ENCODE assay signal across 18 mouse cellular contexts in genomic region chr4:117852152-117852868, GRCm38 (mm10). TPM values are rescaled to one million over a fixed set of nuclear protein-coding genes. Genes with fewer than 3 reads are reported as not detected.
DNase-seq lines count a peak whose midpoint lies in the region; ATAC-seq and TF ChIP-seq lines count a peak whose summit lies in the region.
"Had no signal": no experiment of that assay in that cellular context is flagged by ENCODE, and none has a peak within 500 bp of the region (broad histone marks: within the 10 kb centered on the region; RNA-seq: fewer than 3 reads in every experiment).

No protein-coding gene starts in this region.

- H3K4me3 ChIP-seq in layer of hippocampus, adult 2 months: no peak overlapping the region
- no peak overlapping the region for H3K4me3 ChIP-seq in lung, postnatal 0 days (ENCODE audit: low read depth, low read length)
- no peak overlapping the region for H3K4me3 ChIP-seq in cortical plate, adult 2 months (ENCODE audit: insufficient read depth, low read length)
- no peak overlapping the region for H3K4me3 ChIP-seq in midbrain, embryonic 16.5 days (ENCODE audit: low read depth, low read length)
- H3K4me3 ChIP-seq: embryonic facial prominence, embryonic 12.5 days; forebrain, embryonic 15.5 days; heart, embryonic 13.5 days had no signal

- H3K27me3 ChIP-seq in lung, postnatal 0 days (replicated peaks; ENCODE audit: insufficient read depth, low read length): no peaks in the 10 kb centered on the region
- H3K27me3 ChIP-seq in midbrain, embryonic 16.5 days (ENCODE audit: control insufficient read depth, insufficient read depth, low read depth, low read length): no peaks in the 10 kb centered on the region
- H3K27me3 ChIP-seq: embryonic facial prominence, embryonic 12.5 days; forebrain, embryonic 15.5 days had no signal

- H3K9ac ChIP-seq in lung, postnatal 0 days (replicated peaks; ENCODE audit: low read depth): no peak overlapping the region
- H3K9ac ChIP-seq in midbrain, embryonic 16.5 days (ENCODE audit: low read depth, low read length): no peak overlapping the region
- H3K9ac ChIP-seq: embryonic facial prominence, embryonic 12.5 days; forebrain, embryonic 15.5 days; heart, embryonic 13.5 days had no signal

- TF ChIP-seq EP300 in lung, postnatal 0 days (IDR thresholded peaks at IDR 0.05): no peak

- H3K27ac ChIP-seq in layer of hippocampus, adult 2 months: peak overlapping the region; percentile 75; the same call in 1 of the 2 replicates
- no peak overlapping the region for H3K27ac ChIP-seq in lung, postnatal 0 days (ENCODE audit: low read length)
- H3K27ac ChIP-seq in cortical plate, adult 2 months (ENCODE audit: insufficient read depth, low read length): 0 out of 2 replicates have a peak overlapping the region, but pooled peaks have one; percentile 10
- no peak overlapping the region for H3K27ac ChIP-seq in midbrain, embryonic 16.5 days (ENCODE audit: low read length)
- H3K27ac ChIP-seq: embryonic facial prominence, embryonic 12.5 days; forebrain, embryonic 15.5 days; heart, embryonic 13.5 days had no signal

- no peak overlapping the region for H3K4me2 ChIP-seq in lung, postnatal 0 days (replicated peaks; ENCODE audit: low read depth, low read length)
- H3K4me2 ChIP-seq in midbrain, embryonic 16.5 days (ENCODE audit: low read length): no peak overlapping the region
- H3K4me2 ChIP-seq: embryonic facial prominence, embryonic 12.5 days; forebrain, embryonic 15.5 days; heart, embryonic 13.5 days had no signal

- no peaks in the 10 kb centered on the region for H3K36me3 ChIP-seq in lung, postnatal 0 days (ENCODE audit: insufficient read depth, low read length)
- H3K36me3 ChIP-seq in midbrain, embryonic 16.5 days (ENCODE audit: control insufficient read depth, insufficient read depth, low read length): no peaks in the 10 kb centered on the region
- H3K36me3 ChIP-seq: forebrain, embryonic 15.5 days had no signal

- H3K4me1 ChIP-seq in lung, postnatal 0 days (ENCODE audit: insufficient read depth, low read depth, low read length): no peaks in the 10 kb centered on the region
- 0 out of 2 replicates have a peak, but pooled peaks cover 2% of the 10 kb centered on the region for H3K4me1 ChIP-seq in cortical plate, adult 2 months (ENCODE audit: control insufficient read depth, insufficient read depth, low read length)
- peaks cover 4% of the 10 kb centered on the region; the same call in 1 of the 2 replicates for H3K4me1 ChIP-seq in midbrain, embryonic 16.5 days (ENCODE audit: control insufficient read depth, insufficient read depth, low read length)
- H3K4me1 ChIP-seq: embryonic facial prominence, embryonic 12.5 days had no signal

- no peaks in the 10 kb centered on the region for H3K9me3 ChIP-seq in lung, postnatal 0 days (ENCODE audit: low read length)
- H3K9me3 ChIP-seq in midbrain, embryonic 16.5 days (replicated peaks; ENCODE audit: control insufficient read depth, low read length, poor library complexity, severe bottlenecking): no peaks in the 10 kb centered on the region
- H3K9me3 ChIP-seq: embryonic facial prominence, embryonic 12.5 days; forebrain, embryonic 15.5 days; heart, embryonic 13.5 days had no signal

- WGBS in lung, postnatal 0 days: 60% methylated on average over 10 of the region's 10 CpGs
- 90% methylated on average over 10 of the region's 10 CpGs for WGBS in midbrain, embryonic 16.5 days

- peak; percentile 71 for ATAC-seq in lung, postnatal 0 days
- ATAC-seq in midbrain, embryonic 16.5 days: no peak
- ATAC-seq: forebrain, embryonic 15.5 days had no signal

- TF ChIP-seq POLR2A in cortical plate, adult 2 months (IDR thresholded peaks at IDR 0.05; ENCODE audit: extremely low read depth, insufficient read depth, low read length): no peak

- no peak for DNase-seq in layer of hippocampus, adult 2 months (ENCODE audit: low spot score in 2 of 2)
- no peak for DNase-seq in layer of hippocampus, postnatal 14 days (ENCODE audit: low spot score in 2 of 2)
- DNase-seq in lung, postnatal 0 days (ENCODE audit: low spot score): peak; percentile 65
- DNase-seq in lung, postnatal 25 days (ENCODE audit: low spot score): no peak
- DNase-seq: adrenal gland, adult 8-10 months; adrenal gland, postnatal 36 days; cerebellum, adult 11 months; cerebellum, adult 8-10 months; cerebellum, postnatal 14 days; gastrocnemius, postnatal 36 days; heart, adult 11 months; heart, postnatal 36 days had no signal

- no peak for TF ChIP-seq CTCF in layer of hippocampus, adult 2 months (conservative IDR thresholded peaks at IDR 0.05)
- no peak for TF ChIP-seq CTCF in lung, postnatal 0 days (IDR thresholded peaks at IDR 0.05)
- TF ChIP-seq CTCF in cortical plate, adult 2 months (IDR thresholded peaks at IDR 0.05; ENCODE audit: extremely low read depth, insufficient read depth, low read length): no peak

RNA-seq across cellular contexts. Expression of gene Slc6a9, which starts 18.0 kb away (rescaled TPM):
- 10 to 100 TPM; 32.2 to 33.2 TPM for total RNA-seq in layer of hippocampus, adult 2 months (2021)
- total RNA-seq in layer of hippocampus, postnatal 14 days (2021): 10 to 100 TPM; 30.3 to 40.9 TPM
- 17.3 and 19.1 TPM in 2 replicates for polyA plus RNA-seq in lung, postnatal 0 days (2015; fragmentation: Nextera tagmentation; extraction: Ambion mirVana)
- polyA plus RNA-seq in cortical plate, adult 2 months (2012; rRNA removed): 50.6 and 56.0 TPM in 2 replicates
- polyA plus RNA-seq in midbrain, embryonic 16.5 days (2015; fragmentation: Nextera tagmentation; extraction: Ambion mirVana): 32.2 and 45.9 TPM in 2 replicates

RNA-seq across cellular contexts. Expression of gene Ccdc24, which starts 20.0 kb away (rescaled TPM):
- total RNA-seq in layer of hippocampus, adult 2 months (2021): 1 to 10 TPM in 1 of 2 experiments, under 1 TPM in 1; 0.79 to 2.0 TPM
- 1 to 10 TPM in 1 of 2 experiments, under 1 TPM in 1; 0.85 to 1.5 TPM for total RNA-seq in layer of hippocampus, postnatal 14 days (2021)
- polyA plus RNA-seq in lung, postnatal 0 days (2015; fragmentation: Nextera tagmentation; extraction: Ambion mirVana): 4.5 TPM in 2 replicates
- polyA plus RNA-seq in cortical plate, adult 2 months (2012; rRNA removed): 1.4 and 2.1 TPM in 2 replicates
- 2.3 and 2.4 TPM in 2 replicates for polyA plus RNA-seq in midbrain, embryonic 16.5 days (2015; fragmentation: Nextera tagmentation; extraction: Ambion mirVana)

RNA-seq across cellular contexts. Expression of gene B4galt2, which starts 31.0 kb away (rescaled TPM):
- 10 to 100 TPM; 58.6 to 61.3 TPM for total RNA-seq in layer of hippocampus, adult 2 months (2021)
- 10 to 100 TPM; 94.4 to 99.7 TPM for total RNA-seq in layer of hippocampus, postnatal 14 days (2021)
- 7.2 and 7.7 TPM in 2 replicates for polyA plus RNA-seq in lung, postnatal 0 days (2015; fragmentation: Nextera tagmentation; extraction: Ambion mirVana)
- 119 and 122 TPM in 2 replicates for polyA plus RNA-seq in cortical plate, adult 2 months (2012; rRNA removed)
- 58.8 and 65.5 TPM in 2 replicates for polyA plus RNA-seq in midbrain, embryonic 16.5 days (2015; fragmentation: Nextera tagmentation; extraction: Ambion mirVana)
- total RNA-seq: common myeloid progenitor, adult 5-6 weeks had no signal

RNA-seq across cellular contexts. Expression of gene Atp6v0b, which starts 34.8 kb away (rescaled TPM):
- total RNA-seq in layer of hippocampus, adult 2 months (2021): 100 to 1,000 TPM; 411 to 424 TPM
- total RNA-seq in layer of hippocampus, postnatal 14 days (2021): 100 to 1,000 TPM; 433 TPM
- polyA plus RNA-seq in lung, postnatal 0 days (2015; fragmentation: Nextera tagmentation; extraction: Ambion mirVana): 346 TPM in 2 replicates
- 800 and 801 TPM in 2 replicates for polyA plus RNA-seq in cortical plate, adult 2 months (2012; rRNA removed)
- polyA plus RNA-seq in midbrain, embryonic 16.5 days (2015; fragmentation: Nextera tagmentation; extraction: Ambion mirVana): 581 and 673 TPM in 2 replicates

RNA-seq across cellular contexts. Expression of gene Dph2, which starts 39.5 kb away (rescaled TPM):
- 10 to 100 TPM; 10.1 to 12.1 TPM for total RNA-seq in layer of hippocampus, adult 2 months (2021)
- total RNA-seq in layer of hippocampus, postnatal 14 days (2021): 10 to 100 TPM; 10.0 to 10.2 TPM
- 7.8 and 8.6 TPM in 2 replicates for polyA plus RNA-seq in lung, postnatal 0 days (2015; fragmentation: Nextera tagmentation; extraction: Ambion mirVana)
- 13.8 and 14.4 TPM in 2 replicates for polyA plus RNA-seq in cortical plate, adult 2 months (2012; rRNA removed)
- 21.2 and 23.1 TPM in 2 replicates for polyA plus RNA-seq in midbrain, embryonic 16.5 days (2015; fragmentation: Nextera tagmentation; extraction: Ambion mirVana)

Comparison
In these comparisons a context has a peak if more than half of its experiments do, and no peak if none do; other contexts are left out.
1. H3K27ac ChIP-seq: peak in layer of hippocampus, adult 2 months (single experiment) and cortical plate, adult 2 months (single experiment); none in lung, postnatal 0 days (single experiment) and midbrain, embryonic 16.5 days (single experiment).